Mouse (Mus musculus) spleen, postnatal 4 days (tissue): ENCODE results near the gene Hspb9.

Experiments
- DNase-seq, 2 experiments: peaks; one replicate each; pipeline ENCODE4 v3.0.0; 2022; ENCODE audit warnings: low spot score in 2 of 2

Gene Hspb9

GRCm38 (mm10) chr11:100759611-100760233, 46.1 kb downstream of the Hspb9 start, which contains the start of gene Kcnh4:
TSS of gene Kcnh4 (minus strand) at chr11:100759942.
- DNase-seq, result peak; percentile 72 to 81

GRCm38 (mm10) chr11:100761547-100762045, 47.9 kb downstream of the Hspb9 start:
- peak; percentile 81 to 94 for DNase-seq

GRCm38 (mm10) chr11:100762831-100763230, 49.2 kb downstream of the Hspb9 start, which contains the start of gene Hcrt:
TSS of gene Hcrt (minus strand) at chr11:100762931.
- no peak for DNase-seq
